Mouse (Mus musculus) thymus, adult 2 months (tissue): ENCODE measurements around the gene Ttll5.

Experiments
- CTCF ChIP-seq: fragments of 200-500 bp; IDR thresholded peaks from 2 replicates; pipeline ENCODE4 v1.5.1; 2012; ENCODE audit warnings: mild to moderate bottlenecking, control low read depth, low read length, moderate library complexity, borderline replicate concordance; ENCODE audit not compliant: control insufficient read depth, poor library complexity, insufficient read depth; ENCODE audit errors: extremely low read depth
- POLR2A ChIP-seq: fragments of 200-500 bp; IDR thresholded peaks from 2 replicates; pipeline ENCODE4 v1.6.1; 2012; ENCODE audit warnings: mild to moderate bottlenecking, low read length, control low read depth, moderate library complexity; ENCODE audit not compliant: control insufficient read depth, poor library complexity, insufficient read depth; ENCODE audit errors: extremely low read depth

DNA sequence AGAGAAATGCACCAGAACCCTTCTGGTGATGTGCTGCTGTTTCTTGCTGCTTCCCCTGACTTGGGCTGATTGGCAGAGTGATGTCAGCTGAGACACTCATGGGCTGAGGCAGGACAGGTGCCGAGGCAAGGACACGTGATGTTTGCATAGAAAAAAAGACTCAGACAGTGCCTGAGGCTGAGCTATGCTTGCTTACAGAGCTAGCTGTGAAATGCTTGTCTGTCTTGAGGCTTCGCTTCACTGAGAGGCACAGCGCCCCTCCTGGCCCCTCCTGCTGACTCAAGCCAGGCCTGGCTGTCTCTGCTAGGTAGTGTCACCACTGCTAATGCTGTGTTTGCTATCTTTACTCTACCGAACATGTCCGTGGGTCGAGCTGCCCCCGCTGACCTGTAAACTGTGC, 26.2 kb downstream of the Ttll5 start:
- TF ChIP-seq POLR2A: no peak
- TF ChIP-seq CTCF: no peak
